9 mouse cellular contexts compared by ENCODE assay signal in the genomic region with DNA sequence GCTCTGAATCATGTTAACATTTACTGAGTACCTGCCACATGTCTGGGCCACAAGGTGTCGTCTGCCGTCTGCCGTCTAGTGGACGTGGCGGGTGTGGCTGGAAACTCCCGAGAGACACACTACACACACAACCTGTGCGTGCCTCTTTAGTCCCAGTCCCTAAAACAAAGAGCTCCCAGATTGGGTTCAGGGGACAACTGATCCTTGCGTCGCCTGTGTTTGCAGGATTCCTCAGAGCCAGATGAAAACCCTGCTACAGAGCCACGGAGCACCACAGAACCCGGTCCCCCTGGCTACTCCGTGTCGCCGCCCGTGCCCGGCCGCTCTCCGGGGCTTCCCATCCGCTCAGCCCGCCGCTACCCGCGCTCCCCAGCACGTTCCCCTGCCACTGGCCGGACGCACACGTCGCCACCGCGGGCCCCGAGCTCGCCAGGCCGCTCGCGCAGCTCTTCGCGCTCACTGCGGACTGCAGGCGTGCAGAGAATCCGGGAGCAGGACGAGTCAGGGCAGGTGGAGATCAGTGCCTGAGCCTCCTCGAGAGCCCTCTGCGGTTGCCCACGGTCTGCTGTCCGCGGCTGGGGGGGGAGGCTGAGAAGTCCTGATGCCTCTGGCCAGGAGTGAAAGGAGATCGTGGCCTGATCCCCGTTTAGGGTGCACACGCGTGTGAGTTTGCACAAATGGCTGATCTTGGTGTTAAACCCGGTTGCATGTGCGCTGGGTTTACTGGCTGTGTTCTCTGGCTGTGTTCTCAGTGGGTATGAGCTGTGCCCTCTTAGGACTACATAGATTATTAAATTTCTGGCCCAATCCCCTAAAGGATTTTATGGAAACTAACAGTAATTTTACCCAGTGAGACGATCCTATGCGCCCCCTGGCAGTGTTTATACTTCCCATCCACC. TPM values are rescaled to one million over a fixed set of nuclear protein-coding genes. Genes with fewer than 3 reads are reported as not detected.
DNase-seq lines count a peak whose midpoint lies in the region; ATAC-seq and TF ChIP-seq lines count a peak whose summit lies in the region.
"Had no signal": no experiment of that assay in that cellular context is flagged by ENCODE, and none has a peak within 500 bp of the region (broad histone marks: within the 10 kb centered on the region; RNA-seq: fewer than 3 reads in every experiment).

No protein-coding gene starts in this region.

- peak; percentile 78 for ATAC-seq in granulocyte monocyte progenitor cell, adult 5-6 weeks (replicated peaks; ENCODE audit: poor library complexity, severe bottlenecking)
- peak; percentile 73 for ATAC-seq in intestine, postnatal 0 days
- peak; percentile 91 for ATAC-seq in lung, postnatal 0 days

- no peak overlapping the region for H3K27ac ChIP-seq in intestine, postnatal 0 days (ENCODE audit: low read depth, low read length)
- peak overlapping the region; percentile 43; the same call in 1 of the 2 replicates for H3K27ac ChIP-seq in lung, postnatal 0 days (ENCODE audit: low read length)
- no peak overlapping the region for H3K27ac ChIP-seq in small intestine, adult 2 months (ENCODE audit: insufficient read depth, low read depth, low read length)

- H3K4me1 ChIP-seq in intestine, postnatal 0 days (replicated peaks; ENCODE audit: control insufficient read depth, insufficient read depth, low read length): no peaks in the 10 kb centered on the region
- H3K4me1 ChIP-seq in lung, postnatal 0 days (ENCODE audit: insufficient read depth, low read depth, low read length): no peaks in the 10 kb centered on the region; the same call in 1 of the 2 replicates
- no peaks in the 10 kb centered on the region; the same call in 1 of the 2 replicates for H3K4me1 ChIP-seq in small intestine, adult 2 months (ENCODE audit: control insufficient read depth, insufficient read depth, insufficient read length, low read length)

- H3K36me3 ChIP-seq in intestine, postnatal 0 days (ENCODE audit: control insufficient read depth, insufficient read depth): no peaks in the 10 kb centered on the region
- no peaks in the 10 kb centered on the region for H3K36me3 ChIP-seq in lung, postnatal 0 days (ENCODE audit: insufficient read depth, low read length)
- no peaks in the 10 kb centered on the region for H3K36me3 ChIP-seq in small intestine, adult 2 months (ENCODE audit: control insufficient read depth, insufficient read depth, low read length)
- H3K36me3 ChIP-seq: G1E had no signal

- WGBS in intestine, postnatal 0 days: 5% methylated on average over 54 of the region's 54 CpGs
- WGBS in lung, postnatal 0 days: 6% methylated on average over 54 of the region's 54 CpGs
- 5% methylated on average over 54 of the region's 54 CpGs for whole genome bisulfite sequencing in small intestine, adult 2 months

- TF ChIP-seq CTCF in intestine, postnatal 0 days (IDR thresholded peaks at IDR 0.05; ENCODE audit: low read depth): peak; percentile 64
- peak; percentile 68 for TF ChIP-seq CTCF in lung, postnatal 0 days (IDR thresholded peaks at IDR 0.05)
- peak; percentile 40; the same call in 1 of the 2 replicates for TF ChIP-seq CTCF in small intestine, adult 2 months (IDR thresholded peaks at IDR 0.05; ENCODE audit: extremely low read depth, insufficient read length, insufficient replicate concordance, low read depth, low read length)

- H3K4me2 ChIP-seq in intestine, postnatal 0 days (replicated peaks; ENCODE audit: low read depth): peak overlapping the region; percentile 87
- peak overlapping the region; percentile 81 for H3K4me2 ChIP-seq in lung, postnatal 0 days (replicated peaks; ENCODE audit: low read depth, low read length)

- no peaks in the 10 kb centered on the region for H3K9me3 ChIP-seq in intestine, postnatal 0 days (ENCODE audit: control insufficient read depth)
- no peaks in the 10 kb centered on the region for H3K9me3 ChIP-seq in lung, postnatal 0 days (ENCODE audit: low read length)
- H3K9me3 ChIP-seq: G1E had no signal

- H3K9ac ChIP-seq in intestine, postnatal 0 days (ENCODE audit: low read depth, low read length): peak overlapping the region; percentile 37; the same call in 1 of the 2 replicates
- H3K9ac ChIP-seq in lung, postnatal 0 days (replicated peaks; ENCODE audit: low read depth): peak overlapping the region; percentile 50

- H3K27me3 ChIP-seq in intestine, postnatal 0 days (replicated peaks; ENCODE audit: control insufficient read depth, insufficient read depth, low read length): 0 out of 2 replicates have a peak, but pooled peaks cover 14% of the 10 kb centered on the region
- no peaks in the 10 kb centered on the region for H3K27me3 ChIP-seq in lung, postnatal 0 days (replicated peaks; ENCODE audit: insufficient read depth, low read length)
- no peaks in the 10 kb centered on the region for H3K27me3 ChIP-seq in small intestine, adult 2 months (ENCODE audit: control insufficient read depth, insufficient read depth, low read length)

- peak overlapping the region; percentile 41 for H3K4me3 ChIP-seq in intestine, postnatal 0 days (ENCODE audit: low read depth, low read length)
- H3K4me3 ChIP-seq in lung, postnatal 0 days (ENCODE audit: low read depth, low read length): peak overlapping the region; percentile 46
- H3K4me3 ChIP-seq in small intestine, adult 2 months (ENCODE audit: low read depth, low read length): peak overlapping the region; percentile 55

- TF ChIP-seq EP300 in lung, postnatal 0 days (IDR thresholded peaks at IDR 0.05): no peak

- peak; percentile 92 for DNase-seq in heart, adult 11 months
- no peak for DNase-seq in heart, adult 8-10 months (ENCODE audit: low spot score)
- peak; percentile 59 to 76 for DNase-seq in adrenal gland, postnatal 36 days
- peak; percentile 68 for DNase-seq in lung, postnatal 0 days (ENCODE audit: low spot score)
- no peak for DNase-seq in adipocyte (ENCODE audit: low spot score)

- no peak for TF ChIP-seq POLR2A in small intestine, adult 2 months (IDR thresholded peaks at IDR 0.05; ENCODE audit: low read depth, low read length)

RNA-seq across cellular contexts. Expression of gene Robo4, which starts 17.2 kb away (rescaled TPM):
- total RNA-seq in heart, adult 8-10 months (2022): 10 to 100 TPM; 21.3 to 39.4 (median 32.2) TPM
- 10 to 100 TPM; 21.7 to 33.5 TPM for total RNA-seq in adrenal gland, postnatal 36 days (2021)
- 0.30 TPM in 1 of 2 replicates, not detected in the other for total RNA-seq in granulocyte monocyte progenitor cell, adult 5-6 weeks (2014; fragmentation: Nextera tagmentation)
- 0.04 TPM in 1 of 2 replicates, not detected in the other for total RNA-seq in granulocyte monocyte progenitor cell, adult 5-6 weeks (2017)
- 6.6 and 7.1 TPM in 2 replicates for polyA plus RNA-seq in intestine, postnatal 0 days (2015; fragmentation: Nextera tagmentation; extraction: Ambion mirVana)
- polyA plus RNA-seq in lung, postnatal 0 days (2015; fragmentation: Nextera tagmentation; extraction: Ambion mirVana): 18.9 and 21.6 TPM in 2 replicates
- polyA plus RNA-seq in small intestine, adult 2 months (2012; rRNA removed): 5.1 and 12.0 TPM in 2 replicates
- polyA plus RNA-seq: G1E had no signal

RNA-seq across cellular contexts. Expression of gene Hepacam, which starts 17.4 kb away (rescaled TPM):
- under 1 TPM in 1 of 4 experiments, not detected in 3; 0.11 TPM for total RNA-seq in heart, adult 8-10 months (2022)
- under 1 TPM in 1 of 2 experiments, not detected in 1; 0.20 TPM for total RNA-seq in adrenal gland, postnatal 36 days (2021)
- not detected in 2 replicates for total RNA-seq in granulocyte monocyte progenitor cell, adult 5-6 weeks (2014; fragmentation: Nextera tagmentation)
- total RNA-seq in granulocyte monocyte progenitor cell, adult 5-6 weeks (2017): not detected in 2 replicates
- 0.18 and 0.38 TPM in 2 replicates for polyA plus RNA-seq in intestine, postnatal 0 days (2015; fragmentation: Nextera tagmentation; extraction: Ambion mirVana)
- polyA plus RNA-seq in lung, postnatal 0 days (2015; fragmentation: Nextera tagmentation; extraction: Ambion mirVana): 0.81 and 1.2 TPM in 2 replicates
- polyA plus RNA-seq in small intestine, adult 2 months (2012; rRNA removed): 0.11 and 0.32 TPM in 2 replicates
- total RNA-seq: G1E had no signal
- polyA plus RNA-seq: G1E had no signal

RNA-seq across cellular contexts. Expression of gene Ccdc15, which starts 36.3 kb away (rescaled TPM):
- total RNA-seq in heart, adult 8-10 months (2022): 1 to 10 TPM; 1.6 to 2.3 (median 1.9) TPM
- total RNA-seq in adrenal gland, postnatal 36 days (2021): 1 to 10 TPM; 2.1 TPM
- 13.3 and 16.7 TPM in 2 replicates for total RNA-seq in granulocyte monocyte progenitor cell, adult 5-6 weeks (2014; fragmentation: Nextera tagmentation)
- 11.7 and 14.5 TPM in 2 replicates for total RNA-seq in granulocyte monocyte progenitor cell, adult 5-6 weeks (2017)
- 1.8 and 1.9 TPM in 2 replicates for polyA plus RNA-seq in intestine, postnatal 0 days (2015; fragmentation: Nextera tagmentation; extraction: Ambion mirVana)
- 4.5 and 5.8 TPM in 2 replicates for polyA plus RNA-seq in lung, postnatal 0 days (2015; fragmentation: Nextera tagmentation; extraction: Ambion mirVana)
- polyA plus RNA-seq in small intestine, adult 2 months (2012; rRNA removed): 0.37 and 0.66 TPM in 2 replicates

RNA-seq across cellular contexts. Expression of gene Robo3, which starts 48.5 kb away (rescaled TPM):
- not detected for total RNA-seq in heart, adult 8-10 months (2022)
- under 1 TPM; 0.76 to 0.86 TPM for total RNA-seq in adrenal gland, postnatal 36 days (2021)
- 0.95 TPM in 1 of 2 replicates, not detected in the other for total RNA-seq in granulocyte monocyte progenitor cell, adult 5-6 weeks (2014; fragmentation: Nextera tagmentation)
- 0.13 and 2.2 TPM in 2 replicates for total RNA-seq in granulocyte monocyte progenitor cell, adult 5-6 weeks (2017)
- 0.07 TPM in 1 of 2 replicates, not detected in the other for polyA plus RNA-seq in intestine, postnatal 0 days (2015; fragmentation: Nextera tagmentation; extraction: Ambion mirVana)
- 0.08 and 0.14 TPM in 2 replicates for polyA plus RNA-seq in lung, postnatal 0 days (2015; fragmentation: Nextera tagmentation; extraction: Ambion mirVana)
- 0.96 and 1.9 TPM in 2 replicates for polyA plus RNA-seq in small intestine, adult 2 months (2012; rRNA removed)

Comparison
In these comparisons a context has a peak if more than half of its experiments do, and no peak if none do; other contexts are left out.
1. DNase-seq: peak in heart, adult 11 months (single experiment), adrenal gland, postnatal 36 days (2 of 2) and lung, postnatal 0 days (single experiment); none in heart, adult 8-10 months (single experiment) and adipocyte (single experiment).
2. RNA of gene Robo4, which starts 17.2 kb away (total RNA-seq): 21.3 to 39.4 TPM in heart, adult 8-10 months and 21.7 to 33.5 TPM in adrenal gland, postnatal 36 days; 0.04 to 0.30 TPM in granulocyte monocyte progenitor cell, adult 5-6 weeks; every median in the first group is over 10 times any median in the second.
3. Peak in every context shown above with its lines, with median percentiles within 50 percentile points of each other: ATAC-seq, H3K4me3 ChIP-seq and CTCF ChIP-seq.